Mouse (Mus musculus): ENCODE results near the gene Syn3.
"Not testable (repeated sequence)": the region's sequence is repeated elsewhere in the genome, so short reads cannot be mapped to it uniquely, and the experiment has no call there.

Syn3 gene

GRCm38 (mm10) chr10:86132420-86132956, 366.2 kb downstream of the Syn3 start:
- ATAC-seq (ENCODE audit: insufficient number of reproducible peaks, low FRiP score, low TSS enrichment), result no peak

GRCm38 (mm10) chr10:86129046-86129445, 369.6 kb downstream of the Syn3 start:
- ATAC-seq (ENCODE audit: insufficient number of reproducible peaks, low FRiP score, low TSS enrichment), result no peak

- no peak for ATAC-seq (ENCODE audit: insufficient number of reproducible peaks, low FRiP score, low TSS enrichment)
Measured at GRCm38 (mm10) chr10:86126478-86126877, 372.2 kb downstream of the Syn3 start.

GRCm38 (mm10) chr10:86125421-86125820, 373.3 kb downstream of the Syn3 start:
- no peak for ATAC-seq (ENCODE audit: insufficient number of reproducible peaks, low FRiP score, low TSS enrichment)

- ATAC-seq (ENCODE audit: insufficient number of reproducible peaks, low FRiP score, low TSS enrichment), result no peak
Measured at GRCm38 (mm10) chr10:86124115-86124514, 374.6 kb downstream of the Syn3 start.

- ATAC-seq (ENCODE audit: insufficient number of reproducible peaks, low FRiP score, low TSS enrichment), result no peak
Measured at GRCm38 (mm10) chr10:86123224-86123623, 375.5 kb downstream of the Syn3 start.

- not testable (repeated sequence) for ATAC-seq (ENCODE audit: insufficient number of reproducible peaks, low FRiP score, low TSS enrichment)
Measured at GRCm38 (mm10) chr10:86122456-86122855, 376.2 kb downstream of the Syn3 start.

GRCm38 (mm10) chr10:86116268-86116667, 382.4 kb downstream of the Syn3 start:
- ATAC-seq (ENCODE audit: insufficient number of reproducible peaks, low FRiP score, low TSS enrichment), result no peak

- no peak for ATAC-seq (ENCODE audit: insufficient number of reproducible peaks, low FRiP score, low TSS enrichment)
Measured at GRCm38 (mm10) chr10:86114431-86114848, 384.3 kb downstream of the Syn3 start.

- no peak for ATAC-seq (ENCODE audit: insufficient number of reproducible peaks, low FRiP score, low TSS enrichment)
Measured at GRCm38 (mm10) chr10:86108797-86109196, 389.9 kb downstream of the Syn3 start.

- no peak for ATAC-seq (ENCODE audit: insufficient number of reproducible peaks, low FRiP score, low TSS enrichment)
Measured at GRCm38 (mm10) chr10:86107681-86108080, 391.0 kb downstream of the Syn3 start.

- no peak for ATAC-seq (ENCODE audit: insufficient number of reproducible peaks, low FRiP score, low TSS enrichment)
Measured at GRCm38 (mm10) chr10:86103976-86104375, 394.7 kb downstream of the Syn3 start.

GRCm38 (mm10) chr10:86100281-86100851, 398.3 kb downstream of the Syn3 start:
- no peak for ATAC-seq (ENCODE audit: insufficient number of reproducible peaks, low FRiP score, low TSS enrichment)

GRCm38 (mm10) chr10:86098363-86098762, 400.3 kb downstream of the Syn3 start:
- no peak for ATAC-seq (ENCODE audit: insufficient number of reproducible peaks, low FRiP score, low TSS enrichment)

GRCm38 (mm10) chr10:86093109-86094035, 405.3 kb downstream of the Syn3 start:
- no peak for ATAC-seq (ENCODE audit: insufficient number of reproducible peaks, low FRiP score, low TSS enrichment)

- ATAC-seq (ENCODE audit: insufficient number of reproducible peaks, low FRiP score, low TSS enrichment), result no peak
Measured at GRCm38 (mm10) chr10:86091919-86092318, 406.8 kb downstream of the Syn3 start.

- no peak for ATAC-seq (ENCODE audit: insufficient number of reproducible peaks, low FRiP score, low TSS enrichment)
Measured at GRCm38 (mm10) chr10:86079921-86080320, 418.8 kb downstream of the Syn3 start.

GRCm38 (mm10) chr10:86078761-86079160, 419.9 kb downstream of the Syn3 start:
- no peak for ATAC-seq (ENCODE audit: insufficient number of reproducible peaks, low FRiP score, low TSS enrichment)

GRCm38 (mm10) chr10:86077272-86077671, 421.4 kb downstream of the Syn3 start:
- no peak for ATAC-seq (ENCODE audit: insufficient number of reproducible peaks, low FRiP score, low TSS enrichment)

GRCm38 (mm10) chr10:86074971-86075711, 423.6 kb downstream of the Syn3 start:
- ATAC-seq (ENCODE audit: insufficient number of reproducible peaks, low FRiP score, low TSS enrichment), result no peak

GRCm38 (mm10) chr10:86074134-86074533, 424.6 kb downstream of the Syn3 start:
- ATAC-seq (ENCODE audit: insufficient number of reproducible peaks, low FRiP score, low TSS enrichment), result no peak

Measured in cerebellum, adult (tissue).